Mouse (Mus musculus) kidney, adult 2 months (tissue): ENCODE data around the gene Slc7a11.

Experiments used
- CTCF ChIP-seq: fragments of 200-500 bp; conservative IDR thresholded peaks from 2 replicates; pipeline ENCODE4 v1.5.1; 2011; ENCODE audit warnings: low read depth, mild to moderate bottlenecking, control low read depth, low read length, moderate library complexity, mixed read lengths; ENCODE audit not compliant: insufficient read depth, insufficient read length
- POLR2A ChIP-seq: fragments of 200-500 bp; IDR thresholded peaks from one replicate; pipeline ENCODE4 v1.6.1; 2011; ENCODE audit warnings: low read depth, low read length, control low read depth

DNA sequence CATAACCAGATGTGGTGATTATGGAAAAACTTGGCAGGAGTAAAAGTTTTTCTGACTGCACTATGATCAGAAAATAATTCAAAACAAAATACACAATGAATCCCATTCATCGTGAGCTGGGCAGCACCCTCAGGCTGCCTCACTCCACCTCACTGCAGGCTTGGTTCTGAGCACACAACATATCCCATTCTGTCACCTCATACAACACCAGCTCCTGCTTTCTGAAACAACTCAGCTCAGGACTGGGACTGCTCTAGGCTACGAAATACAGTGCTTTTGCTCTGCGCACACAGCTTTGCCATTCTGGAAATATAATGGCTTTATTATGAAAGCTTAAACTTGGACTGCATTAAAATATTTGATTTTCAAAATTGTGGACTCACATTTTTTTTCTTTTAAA lies 79.8 kb downstream of the Slc7a11 start:
- TF ChIP-seq POLR2A (no peak), CTCF (no peak)
